Mouse (Mus musculus): Measurements from ENCODE around the gene Hnrnpab.

Hnrnpab gene

DNA sequence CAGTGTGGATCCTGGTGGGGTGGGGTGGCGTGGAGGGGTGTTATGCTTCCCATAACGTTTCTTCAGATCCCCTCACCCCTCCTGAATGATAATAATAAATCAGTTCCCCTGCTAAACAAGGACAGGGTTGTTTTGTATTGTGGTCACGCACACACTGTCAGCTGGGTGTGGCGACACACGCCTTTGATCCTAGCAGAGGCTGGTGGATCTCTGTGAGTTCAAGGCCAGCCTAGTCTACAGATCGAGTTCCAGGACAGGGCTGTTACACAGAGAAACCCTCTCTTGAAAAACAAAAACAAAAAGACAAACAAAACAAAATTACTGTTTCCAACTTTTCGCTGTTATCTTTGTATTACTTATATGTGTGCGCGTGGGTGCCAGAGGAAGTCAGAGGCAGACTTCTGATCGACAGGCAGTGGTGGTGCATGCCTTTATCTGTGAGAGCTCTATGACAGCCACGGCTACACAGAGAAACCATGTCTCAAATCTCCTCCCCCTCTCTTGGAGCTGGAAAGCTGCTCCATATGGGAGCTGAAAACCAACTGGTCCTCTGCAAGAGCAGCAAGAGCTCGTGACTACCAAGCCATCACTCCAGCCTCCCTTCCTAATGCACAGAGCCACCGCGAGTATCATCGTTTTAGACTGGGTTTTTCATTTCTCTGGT is 23.1 kb upstream of the Hnrnpab start:
- Histone ChIP-seq H3K36me3 (ENCODE audit: insufficient read depth, low read length) (peaks cover 98% of the 10 kb centered on the region), H3K9me3 (ENCODE audit: low read length) (no peaks in the 10 kb centered on the region), H3K4me1 (replicated peaks; ENCODE audit: low read depth, low read length) (peaks cover 95% of the 10 kb centered on the region), H3K27me3 (ENCODE audit: insufficient read depth, low read length) (no peaks in the 10 kb centered on the region), H3K4me3 (replicated peaks; ENCODE audit: low read length) (no peak overlapping the region)
- TF ChIP-seq POU5F1 (IDR thresholded peaks at IDR 0.05; ENCODE audit: borderline replicate concordance, low read length) (no peak), NANOG (IDR thresholded peaks at IDR 0.05; ENCODE audit: borderline replicate concordance, low read length) (no peak)

DNA sequence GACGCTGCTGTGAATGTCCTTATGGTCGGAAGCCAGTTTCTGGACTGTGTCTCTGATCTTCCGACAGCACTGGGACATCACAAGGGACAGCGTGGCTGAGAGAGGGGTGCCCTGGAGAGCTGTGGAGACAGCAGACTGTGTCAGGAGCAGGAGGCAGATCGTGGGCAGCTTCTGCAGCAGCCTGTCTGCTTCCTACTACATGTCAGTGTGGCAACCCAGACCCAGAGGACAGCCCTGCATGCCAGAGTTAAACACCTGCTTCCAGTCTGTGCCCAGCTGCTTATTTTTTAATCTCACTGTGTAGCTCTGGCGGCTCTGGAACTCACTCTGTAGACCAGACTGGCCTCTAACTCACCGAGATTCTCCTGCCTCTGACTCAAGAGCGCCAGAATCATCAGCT is 21.3 kb upstream of the Hnrnpab start:
- no peak overlapping the region for H3K4me3 ChIP-seq (replicated peaks; ENCODE audit: low read length)
- TF ChIP-seq POU5F1 (IDR thresholded peaks at IDR 0.05; ENCODE audit: borderline replicate concordance, low read length) = no peak
- TF ChIP-seq CTCF (conservative IDR thresholded peaks at IDR 0.05; ENCODE audit: low read length) = no peak
- no peak for TF ChIP-seq NANOG (IDR thresholded peaks at IDR 0.05; ENCODE audit: borderline replicate concordance, low read length)
- H3K4me1 ChIP-seq (replicated peaks; ENCODE audit: low read depth, low read length) = peaks cover 95% of the 10 kb centered on the region

DNA sequence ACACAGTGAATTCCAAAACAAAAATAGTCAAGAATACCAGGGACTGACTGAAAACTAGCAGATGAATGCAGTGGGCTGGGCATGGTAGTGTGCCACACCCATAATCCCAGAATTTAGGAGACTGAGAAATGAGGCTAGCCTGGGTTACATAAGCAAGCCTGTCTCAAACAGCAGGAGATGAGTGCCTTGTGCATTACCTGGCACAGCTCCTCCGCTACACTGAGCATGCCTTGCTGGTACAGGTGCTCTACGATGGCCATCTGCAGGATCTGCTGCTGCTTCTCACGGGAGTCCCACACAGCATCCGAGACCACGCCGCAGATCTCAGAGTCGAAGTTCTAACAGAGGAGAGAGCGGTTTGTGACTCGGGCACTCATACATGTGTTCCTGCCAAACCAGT is 20.8 kb upstream of the Hnrnpab start:
- Histone ChIP-seq H3K4me1 (replicated peaks; ENCODE audit: low read depth, low read length) (peaks cover 95% of the 10 kb centered on the region), H3K9me3 (ENCODE audit: low read length) (no peaks in the 10 kb centered on the region), H3K27me3 (ENCODE audit: insufficient read depth, low read length) (no peaks in the 10 kb centered on the region), H3K36me3 (ENCODE audit: insufficient read depth, low read length) (peaks cover 100% of the 10 kb centered on the region), H3K4me3 (replicated peaks; ENCODE audit: low read length) (no peak overlapping the region)
- TF ChIP-seq POU5F1 (IDR thresholded peaks at IDR 0.05; ENCODE audit: borderline replicate concordance, low read length) (no peak), NANOG (IDR thresholded peaks at IDR 0.05; ENCODE audit: borderline replicate concordance, low read length) (no peak), CTCF (conservative IDR thresholded peaks at IDR 0.05; ENCODE audit: low read length) (no peak)

More for the DNA sequence above, 21.3 kb upstream of the Hnrnpab start:
- H3K9me3 ChIP-seq (ENCODE audit: low read length) = no peaks in the 10 kb centered on the region
- peaks cover 100% of the 10 kb centered on the region for H3K36me3 ChIP-seq (ENCODE audit: insufficient read depth, low read length)
- H3K27me3 ChIP-seq (ENCODE audit: insufficient read depth, low read length) = no peaks in the 10 kb centered on the region

DNA sequence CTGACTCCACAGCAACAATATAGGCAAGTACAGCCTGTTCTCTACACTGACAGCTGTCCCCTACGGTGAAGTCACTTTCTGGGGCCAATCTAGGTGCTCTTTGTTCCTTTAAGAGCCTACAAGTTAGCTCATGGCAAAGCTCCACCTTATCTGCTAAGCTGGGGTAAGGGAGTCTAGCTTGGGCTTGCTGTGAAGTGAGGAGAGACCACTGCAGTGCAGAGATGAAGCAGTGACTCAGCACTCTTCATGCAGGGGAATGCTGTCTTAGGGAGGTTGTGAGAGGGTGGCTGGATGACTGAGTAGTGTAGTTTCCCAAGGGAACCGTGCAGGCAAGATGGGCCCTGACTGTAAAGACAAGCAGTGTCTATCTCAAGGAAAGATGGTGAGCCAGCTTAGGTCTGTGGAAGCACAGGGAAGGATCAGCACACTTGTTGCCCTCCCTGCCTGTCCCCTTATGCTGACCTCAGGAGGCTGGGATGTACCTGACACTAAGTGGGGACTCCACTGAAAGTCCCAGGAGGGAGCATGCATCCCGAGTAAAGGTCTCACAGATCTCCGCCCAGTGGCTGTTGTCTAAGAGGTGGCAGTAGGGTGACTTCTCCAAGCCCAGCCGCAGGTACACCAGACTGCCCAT is 18.7 kb upstream of the Hnrnpab start:
- TF ChIP-seq CTCF (conservative IDR thresholded peaks at IDR 0.05; ENCODE audit: low read length) (no peak), NANOG (IDR thresholded peaks at IDR 0.05; ENCODE audit: borderline replicate concordance, low read length) (no peak), POU5F1 (IDR thresholded peaks at IDR 0.05; ENCODE audit: borderline replicate concordance, low read length) (no peak)
- Histone ChIP-seq H3K4me1 (replicated peaks; ENCODE audit: low read depth, low read length) (peaks cover 94% of the 10 kb centered on the region), H3K36me3 (ENCODE audit: insufficient read depth, low read length) (peaks cover 100% of the 10 kb centered on the region), H3K4me3 (replicated peaks; ENCODE audit: low read length) (peak overlapping the region; percentile 20), H3K9me3 (ENCODE audit: low read length) (no peaks in the 10 kb centered on the region), H3K27me3 (ENCODE audit: insufficient read depth, low read length) (no peaks in the 10 kb centered on the region)

DNA sequence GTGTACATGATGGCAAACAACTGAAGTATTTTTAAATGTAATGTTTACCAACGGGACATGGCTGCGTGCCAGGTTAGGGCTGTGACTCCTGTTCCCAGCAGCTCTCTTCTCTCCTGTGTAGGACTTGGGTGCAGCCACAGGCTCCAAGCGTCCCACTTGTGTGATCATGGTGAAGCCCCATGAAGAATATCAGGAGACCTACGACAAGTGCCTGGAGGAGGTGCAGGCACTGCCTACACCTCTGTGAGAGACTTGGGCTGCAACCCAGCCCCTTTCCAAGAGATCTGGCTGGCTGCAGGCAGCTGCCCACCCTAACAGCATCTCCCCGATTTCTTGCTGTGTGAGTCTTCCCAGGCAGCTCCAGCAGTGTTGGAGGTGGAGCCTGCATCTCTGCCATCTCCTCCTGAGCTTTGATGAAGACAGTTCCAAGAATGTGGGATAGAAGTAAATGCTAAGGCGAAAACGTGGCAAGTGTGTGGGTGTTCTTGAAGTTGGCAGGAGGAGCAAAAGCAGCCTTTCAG is 16.4 kb upstream of the Hnrnpab start:
- Histone ChIP-seq H3K4me1 (replicated peaks; ENCODE audit: low read depth, low read length) (peaks cover 87% of the 10 kb centered on the region), H3K4me3 (replicated peaks; ENCODE audit: low read length) (peak overlapping the region; percentile 99; the same call in 1 of the 2 replicates), H3K27me3 (ENCODE audit: insufficient read depth, low read length) (no peaks in the 10 kb centered on the region), H3K36me3 (ENCODE audit: insufficient read depth, low read length) (peaks cover 79% of the 10 kb centered on the region), H3K9me3 (ENCODE audit: low read length) (no peaks in the 10 kb centered on the region)
- TF ChIP-seq POU5F1 (IDR thresholded peaks at IDR 0.05; ENCODE audit: borderline replicate concordance, low read length) = no peak
- TF ChIP-seq CTCF (conservative IDR thresholded peaks at IDR 0.05; ENCODE audit: low read length) = no peak
- no peak for TF ChIP-seq NANOG (IDR thresholded peaks at IDR 0.05; ENCODE audit: borderline replicate concordance, low read length)

DNA sequence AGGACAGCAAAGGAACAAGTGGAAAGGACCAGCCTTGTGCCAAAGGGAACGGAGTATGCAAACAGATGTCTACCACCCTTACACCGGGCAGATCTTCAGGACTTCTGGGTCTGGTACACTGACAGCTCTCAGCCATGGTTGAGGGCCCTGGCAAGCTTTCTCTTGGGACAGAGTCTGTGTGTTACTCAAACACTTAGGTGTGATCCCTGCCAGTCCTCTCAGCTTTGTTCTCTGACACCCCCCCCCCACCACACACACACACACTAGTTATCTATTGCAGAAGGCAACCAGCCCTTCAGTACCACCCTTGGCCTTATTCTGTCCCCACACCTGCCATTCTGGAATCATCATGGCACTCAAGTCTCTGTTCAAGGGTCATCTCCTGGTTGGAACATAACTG is 15.1 kb upstream of the Hnrnpab start:
- H3K4me3 ChIP-seq (replicated peaks; ENCODE audit: low read length) = peak overlapping the region; percentile 99
- no peaks in the 10 kb centered on the region for H3K27me3 ChIP-seq (ENCODE audit: insufficient read depth, low read length)
- H3K4me1 ChIP-seq (replicated peaks; ENCODE audit: low read depth, low read length) = peaks cover 78% of the 10 kb centered on the region
- H3K36me3 ChIP-seq (ENCODE audit: insufficient read depth, low read length) = peaks cover 66% of the 10 kb centered on the region
- H3K9me3 ChIP-seq (ENCODE audit: low read length) = no peaks in the 10 kb centered on the region
- TF ChIP-seq NANOG (IDR thresholded peaks at IDR 0.05; ENCODE audit: borderline replicate concordance, low read length) (no peak), CTCF (conservative IDR thresholded peaks at IDR 0.05; ENCODE audit: low read length) (no peak), POU5F1 (IDR thresholded peaks at IDR 0.05; ENCODE audit: borderline replicate concordance, low read length) (no peak)

DNA sequence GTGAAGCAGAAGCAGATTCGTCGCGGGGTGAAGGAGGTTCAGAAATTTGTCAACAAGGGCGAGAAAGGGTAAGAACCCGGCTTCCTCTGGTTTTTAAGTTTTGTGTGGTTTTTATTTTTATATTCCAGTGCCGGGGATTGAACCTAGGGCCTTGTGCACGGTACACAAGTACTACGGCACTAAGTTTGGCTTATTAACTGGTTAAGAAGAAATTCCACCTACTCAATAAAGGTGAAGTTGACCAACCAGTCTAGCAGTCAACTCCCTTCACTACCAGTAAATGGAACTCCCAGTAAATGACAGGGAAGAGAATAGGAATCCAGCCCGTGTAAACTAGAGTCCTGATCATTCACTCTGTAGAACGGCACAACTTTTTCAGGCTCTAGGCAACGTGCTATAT is 13.4 kb upstream of the Hnrnpab start:
- Histone ChIP-seq H3K4me1 (replicated peaks; ENCODE audit: low read depth, low read length) (peaks cover 78% of the 10 kb centered on the region), H3K4me3 (replicated peaks; ENCODE audit: low read length) (peak overlapping the region; percentile 99), H3K27me3 (ENCODE audit: insufficient read depth, low read length) (no peaks in the 10 kb centered on the region), H3K36me3 (ENCODE audit: insufficient read depth, low read length) (peaks cover 49% of the 10 kb centered on the region), H3K9me3 (ENCODE audit: low read length) (no peaks in the 10 kb centered on the region)
- TF ChIP-seq CTCF (conservative IDR thresholded peaks at IDR 0.05; ENCODE audit: low read length) = no peak

DNA sequence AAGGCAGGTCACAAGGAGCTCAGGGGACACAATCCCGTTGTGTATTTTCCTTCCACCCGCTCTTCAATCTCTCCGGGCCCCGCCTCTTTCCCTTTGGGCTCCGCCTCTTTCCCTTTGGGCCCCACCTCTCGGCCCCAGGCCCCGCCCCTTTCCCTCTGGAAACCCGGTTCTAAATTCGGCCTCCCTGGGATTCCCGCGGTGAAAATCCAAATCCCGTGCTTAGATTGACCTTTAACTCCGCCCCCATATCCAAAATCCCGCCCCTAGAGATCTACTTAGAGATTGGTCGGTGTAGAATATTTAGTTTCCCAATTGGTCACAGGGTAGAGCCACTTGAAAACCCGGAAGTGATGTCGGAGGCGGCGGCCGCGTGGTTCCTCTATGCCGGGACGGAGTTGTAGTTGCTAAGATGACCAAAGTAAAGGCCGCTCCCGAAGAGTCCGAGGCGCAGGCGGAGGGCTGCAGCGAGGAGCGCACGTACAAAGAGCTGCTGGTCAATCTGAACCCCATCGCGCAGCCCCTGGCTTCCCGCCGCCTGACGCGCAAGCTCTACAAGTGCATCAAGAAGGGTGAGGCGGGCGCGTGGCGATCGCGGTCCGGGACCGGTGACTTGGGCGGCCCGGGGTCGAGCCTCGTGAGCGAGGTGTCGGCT is 12.9 kb upstream of the Hnrnpab start, which contains the start of gene Nhp2:
Gene Nhp2 (plus strand): TSS at position 327 of the 652 bp plus-strand sequence.
- peaks cover 44% of the 10 kb centered on the region for H3K36me3 ChIP-seq (ENCODE audit: insufficient read depth, low read length)
- no peaks in the 10 kb centered on the region for H3K27me3 ChIP-seq (ENCODE audit: insufficient read depth, low read length)
- peak within 1 kb of the TSS; percentile 99 for H3K4me3 ChIP-seq (replicated peaks; ENCODE audit: low read length)
- TF ChIP-seq POU5F1 (IDR thresholded peaks at IDR 0.05; ENCODE audit: borderline replicate concordance, low read length) (no peak), NANOG (IDR thresholded peaks at IDR 0.05; ENCODE audit: borderline replicate concordance, low read length) (no peak), CTCF (conservative IDR thresholded peaks at IDR 0.05; ENCODE audit: low read length) (no peak)
- H3K9me3 ChIP-seq (ENCODE audit: low read length) = no peaks in the 10 kb centered on the region
- H3K4me1 ChIP-seq (replicated peaks; ENCODE audit: low read depth, low read length) = peaks cover 78% of the 10 kb centered on the region
